Mouse (Mus musculus): Measurements from ENCODE around the gene Snapc3.

- no peak for TF ChIP-seq CTCF (IDR thresholded peaks at IDR 0.05; ENCODE audit: low read depth)
- no peak for TF ChIP-seq EP300 (optimal IDR thresholded peaks at IDR 0.05)
These were observed 82.9 kb downstream of the Snapc3 start for GRCm38 (mm10) chr4:83500154-83501036.

Data from stomach, postnatal 0 days (tissue).